Comparison of ENCODE assay signal across 9 mouse cellular contexts in genomic region chr11:53098780-53099198, GRCm38 (mm10).
DNase-seq lines count a peak whose midpoint lies in the region; ATAC-seq and TF ChIP-seq lines count a peak whose summit lies in the region.
"Had no signal": no experiment of that assay in that cellular context is flagged by ENCODE, and none has a peak within 500 bp of the region (broad histone marks: within the 10 kb centered on the region; RNA-seq: fewer than 3 reads in every experiment).

No protein-coding gene starts in this region.

- no peak overlapping the region for H3K9ac ChIP-seq in heart, embryonic 12.5 days
- no peak overlapping the region for H3K9ac ChIP-seq in stomach, embryonic 14.5 days (replicated peaks; ENCODE audit: low read depth, low read length)
- no peak overlapping the region for H3K9ac ChIP-seq in stomach, postnatal 0 days (ENCODE audit: low read length)
- H3K9ac ChIP-seq in stomach, embryonic 16.5 days (ENCODE audit: low read length) = no peak overlapping the region
- H3K9ac ChIP-seq in forebrain, embryonic 16.5 days (replicated peaks; ENCODE audit: low read depth, low read length) = no peak overlapping the region
- H3K9ac ChIP-seq: forebrain, embryonic 12.5 days had no signal

- TF ChIP-seq EP300 in stomach, postnatal 0 days (optimal IDR thresholded peaks at IDR 0.05) = no peak

- intact Hi-C loops in heart, postnatal 25 days (cut with DNase I) = no loop called here
- intact Hi-C loops in heart, postnatal 14 days (cut with DNase I) = no loop called here

- no peak overlapping the region for H3K4me3 ChIP-seq in heart, embryonic 12.5 days
- no peak overlapping the region for H3K4me3 ChIP-seq in stomach, embryonic 14.5 days (ENCODE audit: low read depth, low read length)
- no peak overlapping the region for H3K4me3 ChIP-seq in stomach, postnatal 0 days (ENCODE audit: low read depth, low read length)
- H3K4me3 ChIP-seq in stomach, embryonic 16.5 days (replicated peaks; ENCODE audit: low read length) = no peak overlapping the region
- no peak overlapping the region for H3K4me3 ChIP-seq in layer of hippocampus, adult 2 months
- H3K4me3 ChIP-seq in forebrain, embryonic 16.5 days (replicated peaks; ENCODE audit: low read length) = no peak overlapping the region
- H3K4me3 ChIP-seq: forebrain, embryonic 12.5 days had no signal

- 31% methylated on average over 3 of the region's 3 CpGs for WGBS in heart, embryonic 12.5 days
- 39% methylated on average over 3 of the region's 3 CpGs for WGBS in stomach, embryonic 14.5 days
- 43% methylated on average over 3 of the region's 3 CpGs for WGBS in stomach, postnatal 0 days
- 37% methylated on average over 3 of the region's 3 CpGs for WGBS in stomach, embryonic 16.5 days
- WGBS in forebrain, embryonic 16.5 days = 40% methylated on average over 3 of the region's 3 CpGs

- H3K27ac ChIP-seq in heart, embryonic 12.5 days (ENCODE audit: poor library complexity, severe bottlenecking) = no peak overlapping the region
- H3K27ac ChIP-seq in stomach, embryonic 14.5 days (ENCODE audit: low read length) = no peak overlapping the region
- H3K27ac ChIP-seq in stomach, postnatal 0 days (replicated peaks) = no peak overlapping the region
- H3K27ac ChIP-seq in stomach, embryonic 16.5 days (ENCODE audit: low read length) = no peak overlapping the region
- no peak overlapping the region for H3K27ac ChIP-seq in layer of hippocampus, adult 2 months
- H3K27ac ChIP-seq in forebrain, embryonic 16.5 days (ENCODE audit: low read length) = no peak overlapping the region
- H3K27ac ChIP-seq: forebrain, embryonic 12.5 days had no signal

- DNase-seq in heart, postnatal 25 days (ENCODE audit: low spot score) = no peak
- no peak for DNase-seq in stomach, postnatal 0 days (ENCODE audit: low spot score)
- peak; percentile 41 to 64 for DNase-seq in heart, postnatal 14 days
- no peak for DNase-seq in layer of hippocampus, adult 2 months (ENCODE audit: low spot score in 2 of 2)

- no peak overlapping the region for H3K4me2 ChIP-seq in heart, embryonic 12.5 days
- H3K4me2 ChIP-seq in stomach, embryonic 14.5 days (replicated peaks; ENCODE audit: low read depth, low read length) = no peak overlapping the region
- no peak overlapping the region for H3K4me2 ChIP-seq in stomach, postnatal 0 days (replicated peaks; ENCODE audit: low read depth)
- H3K4me2 ChIP-seq in stomach, embryonic 16.5 days (ENCODE audit: low read depth, low read length) = no peak overlapping the region
- no peak overlapping the region for H3K4me2 ChIP-seq in forebrain, embryonic 16.5 days (ENCODE audit: low read length)
- H3K4me2 ChIP-seq: forebrain, embryonic 12.5 days had no signal

- peak; percentile 47; the same call in 1 of the 2 replicates for ATAC-seq in heart, embryonic 12.5 days (ENCODE audit: insufficient number of reproducible peaks, low FRiP score)
- ATAC-seq in stomach, embryonic 14.5 days (ENCODE audit: insufficient number of reproducible peaks, insufficient read depth, low FRiP score, low read depth) = peak; percentile 76
- ATAC-seq in stomach, postnatal 0 days (ENCODE audit: low FRiP score, low TSS enrichment) = no peak
- peak; percentile 70 for ATAC-seq in stomach, embryonic 16.5 days (ENCODE audit: insufficient read depth, low FRiP score)
- no peak for ATAC-seq in forebrain, embryonic 16.5 days

- TF ChIP-seq CTCF in stomach, postnatal 0 days (IDR thresholded peaks at IDR 0.05; ENCODE audit: low read depth) = no peak
- TF ChIP-seq CTCF in layer of hippocampus, adult 2 months (conservative IDR thresholded peaks at IDR 0.05) = no peak

- peaks cover 32% of the 10 kb centered on the region for H3K4me1 ChIP-seq in heart, embryonic 12.5 days (replicated peaks)
- 0 out of 2 replicates have a peak, but pooled peaks cover 7% of the 10 kb centered on the region for H3K4me1 ChIP-seq in stomach, embryonic 14.5 days (ENCODE audit: control insufficient read depth, insufficient read depth, low read length)
- no peaks in the 10 kb centered on the region for H3K4me1 ChIP-seq in stomach, postnatal 0 days (replicated peaks; ENCODE audit: control insufficient read depth, insufficient read depth)
- peaks cover 10% of the 10 kb centered on the region; the same call in 1 of the 2 replicates for H3K4me1 ChIP-seq in stomach, embryonic 16.5 days (ENCODE audit: control insufficient read depth, insufficient read depth, low read length)
- no peaks in the 10 kb centered on the region for H3K4me1 ChIP-seq in forebrain, embryonic 16.5 days (replicated peaks; ENCODE audit: control insufficient read depth, insufficient read depth, low read length)

- H3K36me3 ChIP-seq in heart, embryonic 12.5 days = no peaks in the 10 kb centered on the region
- H3K36me3 ChIP-seq in stomach, embryonic 14.5 days (ENCODE audit: control insufficient read depth, insufficient read depth, low read length) = no peaks in the 10 kb centered on the region
- no peaks in the 10 kb centered on the region for H3K36me3 ChIP-seq in stomach, postnatal 0 days (ENCODE audit: control insufficient read depth, insufficient read depth, low read length)
- no peaks in the 10 kb centered on the region for H3K36me3 ChIP-seq in stomach, embryonic 16.5 days (ENCODE audit: control insufficient read depth, insufficient read depth, low read length)
- H3K36me3 ChIP-seq in forebrain, embryonic 16.5 days (ENCODE audit: control insufficient read depth, insufficient read depth) = no peaks in the 10 kb centered on the region
- H3K36me3 ChIP-seq: forebrain, embryonic 12.5 days had no signal

- no peaks in the 10 kb centered on the region for H3K27me3 ChIP-seq in heart, embryonic 12.5 days (replicated peaks)
- H3K27me3 ChIP-seq in stomach, embryonic 14.5 days (ENCODE audit: control insufficient read depth, insufficient read depth, low read length) = no peaks in the 10 kb centered on the region
- no peaks in the 10 kb centered on the region for H3K27me3 ChIP-seq in stomach, postnatal 0 days (ENCODE audit: control insufficient read depth, insufficient read depth, low read length)
- H3K27me3 ChIP-seq in stomach, embryonic 16.5 days (ENCODE audit: control insufficient read depth, insufficient read depth, low read length) = no peaks in the 10 kb centered on the region
- no peaks in the 10 kb centered on the region for H3K27me3 ChIP-seq in forebrain, embryonic 16.5 days (replicated peaks; ENCODE audit: control insufficient read depth, insufficient read depth, low read length)
- H3K27me3 ChIP-seq: forebrain, embryonic 12.5 days had no signal

- H3K9me3 ChIP-seq in heart, embryonic 12.5 days (replicated peaks) = no peaks in the 10 kb centered on the region
- H3K9me3 ChIP-seq in stomach, embryonic 14.5 days (ENCODE audit: control insufficient read depth, low read depth, low read length) = no peaks in the 10 kb centered on the region
- H3K9me3 ChIP-seq in stomach, postnatal 0 days (ENCODE audit: control insufficient read depth, low read length) = no peaks in the 10 kb centered on the region
- no peaks in the 10 kb centered on the region for H3K9me3 ChIP-seq in stomach, embryonic 16.5 days (replicated peaks; ENCODE audit: control insufficient read depth, low read length)
- H3K9me3 ChIP-seq in forebrain, embryonic 16.5 days (ENCODE audit: control insufficient read depth, low read length) = no peaks in the 10 kb centered on the region
- H3K9me3 ChIP-seq: forebrain, embryonic 12.5 days had no signal

Comparison
In these comparisons a context has a peak if more than half of its experiments do, and no peak if none do; other contexts are left out.
1. ATAC-seq: peak in heart, embryonic 12.5 days (single experiment), stomach, embryonic 14.5 days (single experiment) and stomach, embryonic 16.5 days (single experiment); none in stomach, postnatal 0 days (single experiment) and forebrain, embryonic 16.5 days (single experiment).
2. DNase-seq: peak in heart, postnatal 14 days (2 of 2); none in heart, postnatal 25 days (single experiment), stomach, postnatal 0 days (single experiment) and layer of hippocampus, adult 2 months (0 of 2).